Mouse (Mus musculus) liver, adult 2 months (tissue): ENCODE results near the gene Lrrd1.

ENCODE experiments used
- CTCF ChIP-seq: fragments of 200-500 bp; IDR thresholded peaks from 2 replicates; pipeline ENCODE4 v1.5.1; 2011; ENCODE audit warnings: low read depth, low read length, control low read depth
- POLR2A ChIP-seq: fragments of 200-500 bp; IDR thresholded peaks from 2 replicates; pipeline ENCODE4 v1.6.1; 2011; ENCODE audit warnings: low read length, control low read depth; ENCODE audit not compliant: insufficient read depth; ENCODE audit errors: extremely low read depth

DNA sequence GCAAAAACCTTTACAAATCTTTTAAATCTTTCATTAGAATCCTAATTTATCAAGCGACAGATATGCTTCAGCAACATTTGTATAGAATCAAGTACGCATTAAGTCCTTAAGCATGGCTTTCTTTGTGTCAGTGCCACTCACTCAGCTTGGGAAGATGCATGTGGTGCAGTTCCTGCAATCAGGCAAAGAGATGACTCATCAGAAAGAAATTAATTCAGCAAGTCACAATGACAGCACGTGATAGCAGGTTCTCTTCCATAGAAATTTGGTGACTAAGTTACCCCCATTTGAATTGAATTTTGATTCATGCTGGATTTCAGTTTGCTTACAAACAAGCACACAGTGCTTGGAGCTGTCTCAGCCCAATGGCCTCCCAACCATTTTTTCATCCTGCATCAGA is 28.5 kb downstream of the Lrrd1 start:
- no peak for TF ChIP-seq POLR2A
- no peak for TF ChIP-seq CTCF
